In the genomic region with DNA sequence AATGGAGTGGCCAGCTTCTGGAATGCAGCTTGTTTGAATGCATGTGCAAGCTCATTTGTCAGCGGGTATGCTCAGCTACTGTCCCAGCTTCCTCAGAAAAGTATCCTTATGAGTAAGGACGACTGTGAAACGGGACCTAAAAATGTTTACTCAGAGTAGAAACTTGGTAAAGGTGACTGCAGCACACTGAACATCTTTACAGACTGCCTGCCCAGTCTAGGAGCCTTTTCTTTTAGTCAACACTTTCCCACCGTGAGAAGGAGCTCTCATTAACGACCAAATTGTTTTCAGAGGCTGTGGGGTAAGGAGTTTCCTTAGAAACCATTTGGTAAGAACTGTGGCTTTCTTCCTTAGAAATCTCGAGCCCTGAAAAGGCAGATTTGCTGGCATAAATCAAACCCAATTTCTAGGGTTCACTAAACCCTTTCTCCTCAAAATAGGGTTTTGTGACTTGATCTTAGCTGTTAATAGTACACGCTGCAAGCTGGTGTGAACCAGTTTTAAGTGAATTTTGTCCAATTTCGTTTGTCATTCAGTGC, we compare ENCODE assay signal across 10 mouse cellular contexts. TPM values are rescaled to one million over a fixed set of nuclear protein-coding genes. Genes with fewer than 3 reads are reported as not detected.
DNase-seq lines count a peak whose midpoint lies in the region; ATAC-seq lines count a peak whose summit lies in the region.
"Had no signal": no experiment of that assay in that cellular context is flagged by ENCODE, and none has a peak within 500 bp of the region (broad histone marks: within the 10 kb centered on the region; RNA-seq: fewer than 3 reads in every experiment).

No protein-coding gene starts in this region.

- no peaks in the 10 kb centered on the region for H3K27me3 ChIP-seq in hindbrain, embryonic 11.5 days (ENCODE audit: control insufficient read depth, insufficient read depth, low read length)
- H3K27me3 ChIP-seq in midbrain, embryonic 15.5 days (replicated peaks), result no peaks in the 10 kb centered on the region
- H3K27me3 ChIP-seq: embryonic facial prominence, embryonic 13.5 days; liver, embryonic 13.5 days had no signal

- ATAC-seq in frontal cortex, adult (ENCODE audit: low TSS enrichment), result peak; percentile 64
- ATAC-seq in hindbrain, embryonic 11.5 days (ENCODE audit: low FRiP score), result peak; percentile 47
- ATAC-seq in midbrain, embryonic 15.5 days (replicated peaks), result no peak

- WGBS in hindbrain, embryonic 11.5 days, result 20% methylated on average over 8 of the region's 8 CpGs
- 6% methylated on average over 8 of the region's 8 CpGs for WGBS in midbrain, embryonic 15.5 days

- no peak overlapping the region for H3K4me3 ChIP-seq in hindbrain, embryonic 11.5 days (ENCODE audit: low read depth, low read length)
- H3K4me3 ChIP-seq in midbrain, embryonic 15.5 days, result no peak overlapping the region
- H3K4me3 ChIP-seq: embryonic facial prominence, embryonic 13.5 days; liver, embryonic 13.5 days had no signal

- no peaks in the 10 kb centered on the region for H3K4me1 ChIP-seq in hindbrain, embryonic 11.5 days (replicated peaks; ENCODE audit: control insufficient read depth, insufficient read depth, low read length)
- peaks cover 6% of the 10 kb centered on the region for H3K4me1 ChIP-seq in midbrain, embryonic 15.5 days
- H3K4me1 ChIP-seq: embryonic facial prominence, embryonic 13.5 days; liver, embryonic 13.5 days had no signal

- H3K27ac ChIP-seq in hindbrain, embryonic 11.5 days (ENCODE audit: low read depth, low read length), result no peak overlapping the region
- peak overlapping the region; percentile 30; the same call in 1 of the 2 replicates for H3K27ac ChIP-seq in midbrain, embryonic 15.5 days
- H3K27ac ChIP-seq: embryonic facial prominence, embryonic 13.5 days; liver, embryonic 13.5 days had no signal

- H3K9me3 ChIP-seq in hindbrain, embryonic 11.5 days (ENCODE audit: control insufficient read depth, low read length), result no peaks in the 10 kb centered on the region
- no peaks in the 10 kb centered on the region for H3K9me3 ChIP-seq in midbrain, embryonic 15.5 days
- H3K9me3 ChIP-seq: embryonic facial prominence, embryonic 13.5 days; liver, embryonic 13.5 days had no signal

- intact Hi-C loops in gastrocnemius, postnatal 36 days (cut with DNase I), result no loop called here

- no peaks in the 10 kb centered on the region for H3K36me3 ChIP-seq in hindbrain, embryonic 11.5 days (ENCODE audit: control insufficient read depth, insufficient read depth, low read length)
- H3K36me3 ChIP-seq in midbrain, embryonic 15.5 days (replicated peaks), result no peaks in the 10 kb centered on the region
- H3K36me3 ChIP-seq: embryonic facial prominence, embryonic 13.5 days; liver, embryonic 13.5 days had no signal

- no peak overlapping the region for H3K4me2 ChIP-seq in hindbrain, embryonic 11.5 days (replicated peaks; ENCODE audit: low read depth, low read length)
- H3K4me2 ChIP-seq in midbrain, embryonic 15.5 days, result no peak overlapping the region
- H3K4me2 ChIP-seq: embryonic facial prominence, embryonic 13.5 days; liver, embryonic 13.5 days had no signal

- no peak for DNase-seq in frontal cortex, postnatal 10 days (ENCODE audit: low spot score in 2 of 2)
- peak; percentile 38 for DNase-seq in embryo, embryonic 10 days (ENCODE audit: low spot score)
- peak; percentile 31 for DNase-seq in hindbrain, embryonic 11.5 days (ENCODE audit: low spot score)
- no peak for DNase-seq in yolk sac, embryonic 10.5 days (ENCODE audit: low spot score)
- DNase-seq in cerebellum, adult 8-10 months, result no peak
- DNase-seq in gastrocnemius, postnatal 36 days, result no peak
- DNase-seq: liver, embryonic 13.5 days had no signal

- no peak overlapping the region for H3K9ac ChIP-seq in hindbrain, embryonic 11.5 days (ENCODE audit: low read depth, low read length)
- H3K9ac ChIP-seq in midbrain, embryonic 15.5 days, result no peak overlapping the region
- H3K9ac ChIP-seq: embryonic facial prominence, embryonic 13.5 days; liver, embryonic 13.5 days had no signal

RNA-seq across cellular contexts. Expression of a gene that starts 31.1 kb away (rescaled TPM):
- polyA plus RNA-seq in hindbrain, embryonic 11.5 days (2014; fragmentation: Nextera tagmentation; extraction: Ambion mirVana), result 28.3 and 28.5 TPM in 2 replicates
- 22.3 and 23.8 TPM in 2 replicates for polyA plus RNA-seq in midbrain, embryonic 15.5 days (2015; fragmentation: Nextera tagmentation; extraction: Ambion mirVana)
- total RNA-seq in gastrocnemius, postnatal 36 days (2021), result 1 to 10 TPM; 4.9 to 6.7 TPM

Comparison
In these comparisons a context has a peak if more than half of its experiments do, and no peak if none do; other contexts are left out.
1. DNase-seq: peak in embryo, embryonic 10 days (single experiment) and hindbrain, embryonic 11.5 days (single experiment); none in frontal cortex, postnatal 10 days (0 of 2), yolk sac, embryonic 10.5 days (single experiment), cerebellum, adult 8-10 months (single experiment) and gastrocnemius, postnatal 36 days (0 of 2).